Mouse (Mus musculus) forebrain, postnatal 0 days (tissue): ENCODE results near the gene Srd5a1. TPM values are rescaled to one million over a fixed set of nuclear protein-coding genes. Genes with fewer than 3 reads are reported as not detected.

Experiments
- ATAC-seq: fragments of 200-750 bp; cut with Nextera tagmentation; 2 replicates; pipeline ENCODE4 v1.8.0; 2017; ENCODE audit warnings: mild to moderate bottlenecking, moderate library complexity
- DNase-seq: peaks from one replicate; pipeline ENCODE4 v3.0.0-alpha.2; 2015
- H3K27ac ChIP-seq: fragments of 300-500 bp; sonication (generic); 2 replicates; pipeline ENCODE4 v1.5.1; 2014; ENCODE audit warnings: low read depth, mild to moderate bottlenecking, antibody characterized with exemption, low read length, moderate library complexity, mixed read lengths
- H3K27me3 ChIP-seq: fragments of 300-500 bp; sonication (generic); 2 replicates; pipeline ENCODE4 v1.6.1; 2014; ENCODE audit warnings: mild to moderate bottlenecking, low read length, mixed read lengths; ENCODE audit not compliant: insufficient read depth
- H3K36me3 ChIP-seq: fragments of 300-500 bp; sonication (generic); 2 replicates; pipeline ENCODE4 v1.6.1; 2014; ENCODE audit warnings: mild to moderate bottlenecking, moderate library complexity; ENCODE audit not compliant: insufficient read depth
- H3K4me1 ChIP-seq: fragments of 300-500 bp; sonication (generic); 2 replicates; pipeline ENCODE4 v1.6.1; 2014; ENCODE audit warnings: antibody characterized with exemption; ENCODE audit not compliant: insufficient read depth
- H3K4me2 ChIP-seq: fragments of 300-500 bp; sonication (generic); 2 replicates; pipeline ENCODE4 v1.6.1; 2014; ENCODE audit warnings: low read depth, mild to moderate bottlenecking, moderate library complexity
- H3K4me3 ChIP-seq: fragments of 300-500 bp; sonication (generic); 2 replicates; pipeline ENCODE4 v1.5.1; 2014; ENCODE audit warnings: low read depth, low read length, mixed read lengths
- H3K9ac ChIP-seq: fragments of 300-500 bp; sonication (generic); 2 replicates; pipeline ENCODE4 v1.6.1; 2014; ENCODE audit warnings: mild to moderate bottlenecking
- H3K9me3 ChIP-seq: fragments of 300-500 bp; sonication (generic); 2 replicates; pipeline ENCODE4 v1.6.1; 2016; ENCODE audit warnings: low read length
- CTCF ChIP-seq: sonication (generic); IDR thresholded peaks from 2 replicates; pipeline ENCODE4 v1.5.1; 2016; ENCODE audit warnings: antibody characterized with exemption, control low read depth, low read depth
- WGBS: fragments of 180-500 bp; shearing (Covaris S2); extraction: QIAGEN DNeasy Blood & Tissue Kit; methylation state at CpG from one replicate; pipeline ENCODE4 v1.1.7; 2014; 5-methylcytosine and 5-hydroxymethylcytosine counted together
- polyA plus RNA-seq: library from polyadenylated mRNA; unstranded; fragments of >200 nt; fragmentation: Nextera tagmentation; extraction: Ambion mirVana; gene quantifications from 2 replicates; pipeline ENCODE4 v1.2.1, GENCODE M21; 2015
- total RNA-seq: library from RNA; depleted of rRNA; stranded (reverse); fragments of >200 nt; gene quantifications from 2 replicates; pipeline ENCODE4 v1.2.3, GENCODE M21; 2014

Gene Srd5a1
- total and polyA plus RNA-seq, 2 experiments from 2014 or later, result 16.2 to 37.2 TPM

DNA sequence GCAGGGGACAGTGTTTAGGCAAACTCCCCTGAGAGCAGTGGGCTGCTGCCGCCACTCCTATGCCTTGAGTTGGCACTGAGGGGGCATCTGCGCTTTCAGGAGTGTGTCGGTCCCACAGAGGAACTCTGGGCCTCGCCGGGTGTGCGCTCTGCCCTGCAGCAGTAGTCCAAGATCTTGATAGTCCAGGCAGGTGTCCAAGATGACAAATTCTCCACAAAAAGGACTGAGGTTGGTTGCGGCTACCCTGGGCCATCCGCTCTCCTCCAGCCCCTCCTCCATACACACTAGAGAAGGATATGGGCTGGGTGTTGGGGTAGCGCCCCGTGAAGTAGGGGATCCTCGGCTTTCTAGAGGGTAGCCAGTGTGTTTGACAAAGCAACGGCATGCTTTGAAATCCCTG lies 67.6 kb downstream of the Srd5a1 start:
- no peak overlapping the region for H3K4me3 ChIP-seq
- H3K27me3 ChIP-seq, result no peaks in the 10 kb centered on the region; the same call in 1 of the 2 replicates
- 0 out of 2 replicates have a peak, but pooled peaks have one; percentile 22 for ATAC-seq
- DNase-seq, result no peak
- no peaks in the 10 kb centered on the region for H3K9me3 ChIP-seq
- no peaks in the 10 kb centered on the region for H3K36me3 ChIP-seq
- no peak for TF ChIP-seq CTCF
- no peak overlapping the region for H3K4me2 ChIP-seq
- H3K4me1 ChIP-seq, result no peaks in the 10 kb centered on the region
- WGBS, result 47% methylated on average over 12 of the region's 12 CpGs
- H3K27ac ChIP-seq, result no peak overlapping the region
- H3K9ac ChIP-seq, result no peak overlapping the region

DNA sequence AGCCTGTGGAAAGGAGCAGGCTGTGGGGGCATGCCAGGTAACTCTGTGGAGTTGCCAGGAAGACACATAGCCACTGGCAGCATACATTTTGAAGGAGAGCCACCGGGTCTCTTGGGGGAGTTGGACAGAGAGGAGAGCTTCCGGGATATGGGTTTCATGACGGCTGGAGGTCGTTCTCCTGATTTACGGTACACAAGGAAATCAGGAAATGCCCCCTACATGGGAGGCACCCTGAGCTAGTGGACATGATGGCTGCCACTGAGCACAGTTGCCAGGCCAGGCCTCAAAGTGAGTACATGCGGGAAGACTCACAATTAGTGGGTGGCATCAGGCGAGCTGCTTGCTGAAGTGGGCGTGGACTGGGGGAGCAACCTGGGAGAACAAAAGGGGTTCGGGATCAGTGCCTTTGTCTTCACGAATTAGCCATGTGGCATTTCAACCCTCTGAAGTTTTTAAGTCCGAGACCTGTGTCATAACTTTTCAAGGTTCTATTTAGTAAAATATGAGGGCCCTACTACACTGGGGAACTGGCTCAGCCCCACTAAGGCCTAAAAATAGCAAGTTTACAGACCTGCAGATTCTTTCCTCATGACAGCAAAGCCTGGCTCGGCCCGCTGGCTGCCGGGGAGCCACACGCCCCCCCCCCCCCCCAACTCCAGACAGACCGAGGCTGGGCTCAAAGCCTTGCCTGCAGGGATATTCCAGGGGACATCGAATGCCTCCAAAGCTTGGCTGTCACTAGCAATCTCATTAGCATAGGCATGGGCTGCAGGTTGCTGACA lies 68.5 kb downstream of the Srd5a1 start:
- 37% methylated on average over 17 of the region's 17 CpGs for WGBS
- ATAC-seq, result no peak
- Histone ChIP-seq H3K27ac (no peak overlapping the region), H3K4me1 (no peaks in the 10 kb centered on the region), H3K27me3 (no peaks in the 10 kb centered on the region; the same call in 1 of the 2 replicates), H3K4me2 (no peak overlapping the region), H3K4me3 (no peak overlapping the region), H3K36me3 (no peaks in the 10 kb centered on the region), H3K9me3 (no peaks in the 10 kb centered on the region), H3K9ac (no peak overlapping the region)
- no peak for DNase-seq
- TF ChIP-seq CTCF, result no peak

- WGBS, result 66% methylated on average over 10 of the region's 10 CpGs
- H3K4me1 ChIP-seq, result no peaks in the 10 kb centered on the region
- no peak overlapping the region for H3K9ac ChIP-seq
- no peaks in the 10 kb centered on the region; the same call in 1 of the 2 replicates for H3K27me3 ChIP-seq
- H3K9me3 ChIP-seq, result no peaks in the 10 kb centered on the region
- ATAC-seq (peak; percentile 24; the same call in 1 of the 2 replicates), DNase-seq (no peak)
- no peak overlapping the region for H3K27ac ChIP-seq
- no peak for TF ChIP-seq CTCF
- no peaks in the 10 kb centered on the region for H3K36me3 ChIP-seq
- no peak overlapping the region for H3K4me2 ChIP-seq
- no peak overlapping the region for H3K4me3 ChIP-seq
Observed at GRCm38 (mm10) chr13:69541776-69542175, 69.5 kb downstream of the Srd5a1 start.

- no peak for TF ChIP-seq CTCF
- H3K9ac ChIP-seq, result no peak overlapping the region
- H3K4me2 ChIP-seq, result no peak overlapping the region
- H3K27me3 ChIP-seq, result no peaks in the 10 kb centered on the region; the same call in 1 of the 2 replicates
- no peak for DNase-seq
- no peaks in the 10 kb centered on the region for H3K9me3 ChIP-seq
- H3K36me3 ChIP-seq, result no peaks in the 10 kb centered on the region
- H3K4me3 ChIP-seq, result no peak overlapping the region
- H3K27ac ChIP-seq, result no peak overlapping the region
- no peak for ATAC-seq
- 77% methylated on average over 6 of the region's 6 CpGs for WGBS
- no peaks in the 10 kb centered on the region for H3K4me1 ChIP-seq
Observed at GRCm38 (mm10) chr13:69541209-69541608, 70.0 kb downstream of the Srd5a1 start.

GRCm38 (mm10) chr13:69538327-69538726 lies 72.9 kb downstream of the Srd5a1 start:
- 28% methylated on average over 4 of the region's 4 CpGs for WGBS
- Histone ChIP-seq H3K27me3 (no peaks in the 10 kb centered on the region), H3K4me3 (no peak overlapping the region), H3K4me1 (no peaks in the 10 kb centered on the region), H3K36me3 (no peaks in the 10 kb centered on the region), H3K4me2 (no peak overlapping the region), H3K27ac (no peak overlapping the region), H3K9ac (no peak overlapping the region), H3K9me3 (no peaks in the 10 kb centered on the region)
- ATAC-seq (no peak), DNase-seq (no peak)
- TF ChIP-seq CTCF, result no peak

- no peak overlapping the region for H3K4me3 ChIP-seq
- peaks cover 5% of the 10 kb centered on the region; the same call in 1 of the 2 replicates for H3K4me1 ChIP-seq
- no peaks in the 10 kb centered on the region for H3K36me3 ChIP-seq
- DNase-seq (no peak), ATAC-seq (no peak)
- no peak overlapping the region for H3K9ac ChIP-seq
- no peaks in the 10 kb centered on the region for H3K9me3 ChIP-seq
- 73% methylated on average over 7 of the region's 7 CpGs for WGBS
- H3K27ac ChIP-seq, result no peak overlapping the region
- no peak overlapping the region for H3K4me2 ChIP-seq
- H3K27me3 ChIP-seq, result no peaks in the 10 kb centered on the region
- TF ChIP-seq CTCF, result no peak
Observed at GRCm38 (mm10) chr13:69537366-69537765, 73.9 kb downstream of the Srd5a1 start.

DNA sequence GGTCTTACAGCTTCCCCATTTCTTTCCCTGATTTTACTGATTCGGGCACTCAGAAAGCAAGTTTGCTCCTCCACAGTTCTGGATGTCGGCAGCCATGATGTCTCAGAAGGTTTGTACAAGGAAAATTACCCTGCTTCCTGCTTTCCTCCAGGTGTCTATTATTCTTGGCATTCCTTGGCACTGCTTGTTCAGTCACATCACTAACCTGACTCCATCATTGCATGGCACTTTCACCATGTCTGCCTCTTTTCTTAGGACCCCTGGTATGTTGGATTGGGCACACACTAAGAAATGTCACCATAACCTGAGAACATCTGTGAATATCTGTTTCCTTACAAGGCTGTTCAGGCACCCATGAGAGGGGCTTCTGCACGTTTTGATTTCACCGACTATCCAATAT lies 75.2 kb downstream of the Srd5a1 start:
- 75% methylated on average over 4 of the region's 4 CpGs for WGBS
- DNase-seq (no peak), ATAC-seq (no peak)
- Histone ChIP-seq H3K9me3 (no peaks in the 10 kb centered on the region), H3K9ac (no peak overlapping the region), H3K27ac (no peak overlapping the region), H3K4me2 (no peak overlapping the region; the same call in 1 of the 2 replicates), H3K36me3 (no peaks in the 10 kb centered on the region), H3K4me1 (peaks cover 18% of the 10 kb centered on the region), H3K4me3 (no peak overlapping the region), H3K27me3 (no peaks in the 10 kb centered on the region)
- TF ChIP-seq CTCF, result no peak
